Mouse (Mus musculus) retina, postnatal 1 day (tissue): Measurements from ENCODE around the gene Ercc1.
A peak's percentile ranks its signal among the peaks of the same experiment; 100 is the strongest.

ENCODE experiments used
- DNase-seq: peaks from one replicate; pipeline ENCODE4 v3.0.0-alpha.2; 2012

Ercc1 gene

GRCm38 (mm10) chr7:19341250-19341649 lies 3.3 kb upstream of the Ercc1 start:
- DNase-seq = no peak

- DNase-seq = peak; percentile 41
Measured at GRCm38 (mm10) chr7:19341761-19342409, 2.7 kb upstream of the Ercc1 start.

- peak; percentile 92 for DNase-seq
Measured at GRCm38 (mm10) chr7:19342481-19343027, 2.0 kb upstream of the Ercc1 start.

GRCm38 (mm10) chr7:19343210-19343808 lies 1.3 kb upstream of the Ercc1 start:
- DNase-seq = peak; percentile 84

- peak; percentile 97 for DNase-seq
Measured at GRCm38 (mm10) chr7:19344938-19345471, 427 bp downstream of the Ercc1 start.

GRCm38 (mm10) chr7:19349188-19349915 lies 4.8 kb downstream of the Ercc1 start:
- DNase-seq = no peak

GRCm38 (mm10) chr7:19350221-19350620 lies 5.6 kb downstream of the Ercc1 start:
- DNase-seq = no peak

- no peak for DNase-seq
Measured at GRCm38 (mm10) chr7:19354991-19355390, 10.4 kb downstream of the Ercc1 start.

- DNase-seq = no peak
Measured at GRCm38 (mm10) chr7:19356311-19356710, 11.7 kb downstream of the Ercc1 start.

- no peak for DNase-seq
Measured at GRCm38 (mm10) chr7:19357381-19358375, 13.1 kb downstream of the Ercc1 start.

GRCm38 (mm10) chr7:19358634-19359033 lies 14.1 kb downstream of the Ercc1 start:
- no peak for DNase-seq

GRCm38 (mm10) chr7:19359299-19359891 lies 14.8 kb downstream of the Ercc1 start, which contains the start of the genes Cd3eap and Ppp1r13l:
Gene Cd3eap (minus strand): TSS chr7:19359483.
Gene Ppp1r13l (plus strand): TSS chr7:19359749.
- peak; percentile 95 for DNase-seq

GRCm38 (mm10) chr7:19359892-19360641 lies 15.5 kb downstream of the Ercc1 start:
- peak; percentile 91 for DNase-seq

- peak; percentile 92 for DNase-seq
Measured at GRCm38 (mm10) chr7:19360944-19361343, 16.4 kb downstream of the Ercc1 start.

GRCm38 (mm10) chr7:19361720-19362119 lies 17.1 kb downstream of the Ercc1 start:
- peak; percentile 72 for DNase-seq

- DNase-seq = peak; percentile 71
Measured at GRCm38 (mm10) chr7:19362276-19362675, 17.7 kb downstream of the Ercc1 start.

GRCm38 (mm10) chr7:19363881-19364280 lies 19.3 kb downstream of the Ercc1 start:
- DNase-seq = peak; percentile 78

- no peak for DNase-seq
Measured at GRCm38 (mm10) chr7:19365376-19365775, 20.8 kb downstream of the Ercc1 start.

- DNase-seq = no peak
Measured at GRCm38 (mm10) chr7:19368380-19368779, 23.8 kb downstream of the Ercc1 start.

- peak; percentile 82 for DNase-seq
Measured at GRCm38 (mm10) chr7:19369823-19370425, 25.3 kb downstream of the Ercc1 start.
